Mouse (Mus musculus) olfactory bulb, adult 2 months (tissue): ENCODE measurements around the gene Rnf43.

ENCODE experiments used
- CTCF ChIP-seq: fragments of 200-500 bp; IDR thresholded peaks from 2 replicates; pipeline ENCODE4 v1.5.1; 2012; ENCODE audit warnings: low read depth, mild to moderate bottlenecking, low read length, moderate library complexity; ENCODE audit not compliant: insufficient read depth
- POLR2A ChIP-seq: fragments of 200-500 bp; IDR thresholded peaks from 2 replicates; pipeline ENCODE4 v1.6.1; 2012; ENCODE audit warnings: mild to moderate bottlenecking, low read depth, low read length, moderate library complexity; ENCODE audit not compliant: insufficient read depth

DNA sequence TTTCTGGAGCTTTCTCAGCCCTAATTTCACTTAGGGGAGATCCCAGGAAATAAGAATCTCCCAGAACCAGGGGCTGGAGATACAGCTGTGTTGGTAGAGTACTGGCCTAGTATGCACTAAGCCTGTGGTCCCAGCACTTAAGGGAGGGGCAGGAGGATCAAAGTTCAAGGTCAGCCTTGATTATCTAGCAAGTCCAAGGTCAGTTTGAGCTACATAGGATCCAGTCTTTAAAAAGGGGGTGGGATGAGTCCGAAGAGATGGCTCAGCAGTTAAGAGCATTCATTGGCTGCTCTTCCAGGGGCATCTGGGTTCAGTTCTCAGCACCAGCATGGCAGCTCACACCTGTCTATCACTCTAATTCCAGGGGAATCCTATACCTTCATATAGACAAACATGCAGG is 89.8 kb downstream of the Rnf43 start:
- TF ChIP-seq CTCF (no peak), POLR2A (no peak)
